Mouse (Mus musculus) kidney, postnatal 4 days (tissue): ENCODE measurements at regions not wholly inside any gene's neighbourhood (a gene's known extent, or its start where the extent isn't known, plus 50 kb on each side); places are given as distances from the start of the nearest gene placed in this dataset.
"Not testable (repeated sequence)": the region's sequence is repeated elsewhere in the genome, so short reads cannot be mapped to it uniquely, and the experiment has no call there.

Experiments used
- DNase-seq, 2 experiments: peaks; one replicate each; pipeline ENCODE4 v3.0.0; 2021; ENCODE audit warnings: mixed read lengths in 2 of 2

- no peak for DNase-seq
Observed at GRCm38 (mm10) chr6:60657117-60657911, 172.3 kb downstream of the Snca start.

- DNase-seq = not testable (repeated sequence)
Observed at GRCm38 (mm10) chr6:60646983-60647617, 182.6 kb downstream of the Snca start.

- DNase-seq = no peak
Observed at GRCm38 (mm10) chr6:60642251-60642650, 187.4 kb downstream of the Snca start.

- DNase-seq = no peak
Observed at GRCm38 (mm10) chr6:60616313-60616712, 213.3 kb downstream of the Snca start.

- no peak for DNase-seq
Observed at GRCm38 (mm10) chr6:60600201-60600600, 229.5 kb downstream of the Snca start.

- DNase-seq = no peak
Observed at GRCm38 (mm10) chr6:60564261-60564660, 265.4 kb downstream of the Snca start.

GRCm38 (mm10) chr6:60555590-60556235 is 273.9 kb downstream of the Snca start:
- peak; percentile 2 to 7 for DNase-seq
